Mouse (Mus musculus) intestine, embryonic 14.5 days (tissue): Measurements from ENCODE around the gene Tcstv3. TPM values are rescaled to one million over a fixed set of nuclear protein-coding genes. Genes with fewer than 3 reads are reported as not detected.
"Not testable (repeated sequence)": the region's sequence is repeated elsewhere in the genome, so short reads cannot be mapped to it uniquely, and the experiment has no call there.

Experiments
- ATAC-seq: fragments of 200-750 bp; cut with Nextera tagmentation; replicated peaks from 2 replicates; pipeline ENCODE4 v1.8.0; 2017; ENCODE audit warnings: low read depth, moderate number of reproducible peaks, moderate TSS enrichment, moderate library complexity; ENCODE audit not compliant: low FRiP score, low TSS enrichment
- DNase-seq: peaks from one replicate; pipeline ENCODE4 v3.0.0-alpha.2; 2018; ENCODE audit warnings: low spot score
- H3K27ac ChIP-seq: fragments of 300-500 bp; sonication (generic); 2 replicates; pipeline ENCODE4 v1.5.1; 2014; ENCODE audit warnings: low read depth, mild to moderate bottlenecking, control low read depth
- H3K27me3 ChIP-seq: fragments of 300-500 bp; sonication (generic); replicated peaks from 2 replicates; pipeline ENCODE4 v1.6.1; 2014; ENCODE audit warnings: low read length, control low read depth; ENCODE audit not compliant: control insufficient read depth, insufficient read depth
- H3K36me3 ChIP-seq: fragments of 300-500 bp; sonication (generic); 2 replicates; pipeline ENCODE4 v1.6.1; 2014; ENCODE audit warnings: low read length, control low read depth; ENCODE audit not compliant: control insufficient read depth, insufficient read depth
- H3K4me1 ChIP-seq: fragments of 300-500 bp; sonication (generic); replicated peaks from 2 replicates; pipeline ENCODE4 v1.6.1; 2014; ENCODE audit warnings: low read length, control low read depth, mixed read lengths; ENCODE audit not compliant: control insufficient read depth, insufficient read depth
- H3K4me2 ChIP-seq: fragments of 300-500 bp; sonication (generic); 2 replicates; pipeline ENCODE4 v1.6.1; 2014; ENCODE audit warnings: low read length
- H3K4me3 ChIP-seq: fragments of 300-500 bp; sonication (generic); 2 replicates; pipeline ENCODE4 v1.5.1; 2014; ENCODE audit warnings: low read depth, low read length, control low read depth, mixed read lengths
- H3K9ac ChIP-seq: fragments of 300-500 bp; sonication (generic); 2 replicates; pipeline ENCODE4 v1.6.1; 2014; ENCODE audit warnings: mild to moderate bottlenecking, low read length
- H3K9me3 ChIP-seq: fragments of 300-500 bp; sonication (generic); 2 replicates; pipeline ENCODE4 v1.6.1; 2016; ENCODE audit warnings: low read length, control low read depth; ENCODE audit not compliant: control insufficient read depth
- WGBS: fragments of 180-500 bp; shearing (Covaris S2); extraction: QIAGEN DNeasy Blood & Tissue Kit; methylation state at CpG from one replicate; pipeline ENCODE4 v1.1.7; 2014; 5-methylcytosine and 5-hydroxymethylcytosine counted together
- polyA plus RNA-seq: library from polyadenylated mRNA; unstranded; fragments of >200 nt; fragmentation: Nextera tagmentation; extraction: Ambion mirVana; gene quantifications from 2 replicates; pipeline ENCODE4 v1.2.1, GENCODE M21; 2014

The Tcstv3 gene
- not detected in 2 replicates for polyA plus RNA-seq

DNA sequence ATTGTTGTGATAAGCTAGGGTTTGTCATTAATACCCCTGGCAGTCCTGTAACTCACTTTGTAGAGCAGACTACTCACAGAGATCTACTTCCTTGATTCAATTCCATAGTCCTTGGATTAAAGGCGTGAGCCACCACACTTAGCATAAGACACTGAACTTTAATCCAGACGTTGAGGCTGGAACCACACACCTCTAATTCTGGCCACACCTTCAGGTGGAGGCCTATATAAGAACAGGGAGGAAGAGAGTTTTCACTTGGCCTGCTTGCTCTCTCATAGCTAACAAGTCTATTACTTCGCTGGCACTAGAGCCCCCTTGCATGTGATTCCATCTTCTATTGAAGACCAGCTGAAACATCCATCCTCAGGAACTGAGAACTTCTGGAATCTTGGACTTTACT is at the start of gene Tcstv3:
TSS of gene Tcstv3 (plus strand) at position 301 of the 400 bp plus-strand sequence.
- not testable (repeated sequence) for DNase-seq, H3K36me3 ChIP-seq, H3K9me3 ChIP-seq, H3K4me3 ChIP-seq, ATAC-seq, H3K27ac ChIP-seq, H3K4me1 ChIP-seq, H3K9ac ChIP-seq, H3K4me2 ChIP-seq, H3K27me3 ChIP-seq
- WGBS = 68% methylated on average over 3 of the region's 3 CpGs

- not testable (repeated sequence) for H3K27me3 ChIP-seq, H3K36me3 ChIP-seq, H3K4me2 ChIP-seq, H3K9ac ChIP-seq, H3K4me3 ChIP-seq, ATAC-seq, H3K9me3 ChIP-seq, DNase-seq, H3K27ac ChIP-seq, H3K4me1 ChIP-seq
- WGBS = 11% methylated on average over 2 of the region's 2 CpGs
Measured at GRCm38 (mm10) chr13:120277837-120278236, 38.8 kb upstream of the Tcstv3 start.

GRCm38 (mm10) chr13:120278784-120279183 is 37.9 kb upstream of the Tcstv3 start:
- Histone ChIP-seq H3K4me1 (no peaks in the 10 kb centered on the region), H3K9me3 (no peaks in the 10 kb centered on the region), H3K4me3 (no peak overlapping the region), H3K27me3 (no peaks in the 10 kb centered on the region), H3K9ac (no peak overlapping the region), H3K36me3 (no peaks in the 10 kb centered on the region), H3K4me2 (no peak overlapping the region), H3K27ac (no peak overlapping the region)
- WGBS = 94% methylated on average over 9 of the region's 9 CpGs
- ATAC-seq = no peak
- DNase-seq = no peak

DNA sequence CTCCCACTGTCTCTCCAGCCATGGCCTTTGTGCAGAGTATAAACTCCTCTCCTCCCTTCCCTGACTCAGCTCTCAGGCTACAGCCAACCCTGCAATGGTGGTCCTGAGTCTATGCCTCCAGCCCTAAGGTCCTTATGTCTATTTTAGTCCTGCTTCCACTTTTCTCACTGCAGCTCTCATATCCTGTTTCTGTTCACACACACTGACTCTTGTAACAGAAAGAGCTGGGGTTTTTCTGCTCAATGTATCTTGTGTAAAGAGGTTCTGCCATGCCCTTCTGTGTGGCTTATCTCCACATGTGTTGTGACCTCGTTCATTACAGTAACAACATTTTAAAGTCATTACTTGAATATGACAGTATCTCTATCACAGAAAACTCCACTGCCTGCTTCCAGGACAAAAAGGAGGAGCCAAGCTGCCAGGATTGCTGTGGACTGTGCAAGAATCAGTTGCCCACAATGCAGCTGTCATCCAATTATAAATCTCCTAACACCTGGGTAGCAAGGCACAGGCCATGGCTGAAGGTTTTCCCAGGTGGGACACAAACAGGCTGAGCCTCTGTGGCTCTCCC is 17.3 kb upstream of the Tcstv3 start:
- ATAC-seq = no peak
- H3K4me3 ChIP-seq = no peak overlapping the region
- 54% methylated on average over 1 of the region's 1 CpGs for WGBS

DNA sequence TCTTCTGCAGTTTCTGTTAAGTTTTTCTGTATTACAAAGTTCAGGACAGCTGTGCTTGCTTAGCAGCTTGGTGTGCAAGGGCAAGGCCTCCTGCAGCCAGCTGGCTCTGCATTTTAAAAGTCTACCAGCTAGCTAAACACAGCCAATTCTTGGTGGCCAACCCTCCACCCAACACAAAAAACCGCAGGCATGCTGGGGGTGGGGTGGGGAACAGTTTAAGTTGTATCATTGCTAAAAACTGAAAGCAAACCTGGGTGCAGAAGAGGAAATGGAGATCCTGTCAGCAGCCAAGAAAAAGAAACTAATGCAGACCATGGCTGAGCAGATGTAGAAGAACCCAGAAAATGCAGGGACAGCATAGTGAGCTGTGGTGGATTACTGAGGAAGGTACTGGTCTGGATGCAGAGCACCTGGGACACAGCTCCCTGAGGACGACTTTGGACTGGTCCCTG is 16.7 kb upstream of the Tcstv3 start, which contains the start of gene BC147527:
TSS of gene BC147527 (plus strand) at position 402 of the 452 bp plus-strand sequence.
- Histone ChIP-seq H3K9ac (no peak within 1 kb of the TSS), H3K27me3 (no peaks in the 10 kb centered on the region), H3K4me2 (no peak within 1 kb of the TSS), H3K27ac (no peak within 1 kb of the TSS), H3K4me1 (no peaks in the 10 kb centered on the region), H3K9me3 (no peaks in the 10 kb centered on the region), H3K4me3 (no peak within 1 kb of the TSS), H3K36me3 (no peaks in the 10 kb centered on the region)
- DNase-seq (no peak), ATAC-seq (no peak)
- WGBS = 40% methylated on average over 2 of the region's 2 CpGs

More for the DNA sequence above, 17.3 kb upstream of the Tcstv3 start:
- H3K9ac ChIP-seq = no peak overlapping the region
- no peak overlapping the region for H3K27ac ChIP-seq
- no peak for DNase-seq
- no peaks in the 10 kb centered on the region for H3K4me1 ChIP-seq
- H3K27me3 ChIP-seq = no peaks in the 10 kb centered on the region
- H3K9me3 ChIP-seq = no peaks in the 10 kb centered on the region
- no peak overlapping the region for H3K4me2 ChIP-seq
- H3K36me3 ChIP-seq = no peaks in the 10 kb centered on the region

DNA sequence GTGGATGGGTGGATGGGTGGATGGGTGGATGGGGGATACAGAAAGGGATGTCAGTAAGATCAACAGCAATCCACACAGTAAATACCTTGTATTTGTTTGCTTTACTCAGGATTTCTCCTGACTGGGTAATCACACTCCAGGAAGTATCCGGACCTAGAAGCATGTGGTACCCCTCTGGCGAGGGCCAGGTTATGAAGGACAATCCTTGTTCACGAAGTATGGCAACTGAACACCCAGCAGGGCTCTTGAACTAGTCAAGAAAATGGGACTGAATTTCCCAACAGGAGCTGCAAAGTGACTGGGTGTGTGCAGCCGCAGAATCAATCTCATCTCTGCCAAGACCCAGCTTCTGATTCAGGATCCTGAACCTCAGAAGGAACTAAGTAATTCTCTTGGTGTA is 15.8 kb upstream of the Tcstv3 start:
- no peak overlapping the region for H3K9ac ChIP-seq
- 69% methylated on average over 4 of the region's 4 CpGs for WGBS
- ATAC-seq = no peak

DNA sequence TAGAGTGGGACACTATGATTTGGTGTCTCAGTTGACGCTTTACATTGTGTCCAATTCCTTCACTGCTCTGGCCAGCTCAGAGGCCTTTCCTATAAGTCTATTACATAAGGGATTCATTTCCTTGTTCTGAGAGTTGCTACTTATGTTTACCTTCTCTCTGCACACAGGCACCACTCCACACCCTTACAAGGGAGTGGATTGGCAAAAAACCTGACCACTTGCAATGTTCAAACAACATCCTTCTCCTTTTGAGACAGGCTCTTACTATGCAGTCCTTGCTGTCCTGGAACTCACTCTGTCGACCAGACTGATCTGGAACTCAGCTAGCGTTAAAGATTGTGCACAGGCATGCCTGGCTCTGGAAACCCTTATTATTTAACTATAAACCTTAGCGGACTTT is 5.9 kb upstream of the Tcstv3 start:
- no peak overlapping the region for H3K9ac ChIP-seq
- H3K9me3 ChIP-seq = no peaks in the 10 kb centered on the region
- no peaks in the 10 kb centered on the region for H3K27me3 ChIP-seq
- 82% methylated on average over 4 of the region's 4 CpGs for WGBS
- H3K4me2 ChIP-seq = no peak overlapping the region
- DNase-seq = no peak
- H3K4me3 ChIP-seq = no peak overlapping the region
- no peak for ATAC-seq
- H3K36me3 ChIP-seq = no peaks in the 10 kb centered on the region
- no peak overlapping the region for H3K27ac ChIP-seq
- H3K4me1 ChIP-seq = no peaks in the 10 kb centered on the region

More for the DNA sequence above, 15.8 kb upstream of the Tcstv3 start:
- no peaks in the 10 kb centered on the region for H3K27me3 ChIP-seq
- no peak overlapping the region for H3K4me3 ChIP-seq
- no peaks in the 10 kb centered on the region for H3K4me1 ChIP-seq
- no peak overlapping the region for H3K4me2 ChIP-seq
- H3K9me3 ChIP-seq = no peaks in the 10 kb centered on the region
- no peak for DNase-seq
- H3K36me3 ChIP-seq = no peaks in the 10 kb centered on the region
- H3K27ac ChIP-seq = no peak overlapping the region

GRCm38 (mm10) chr13:120313584-120313983 is 3.1 kb upstream of the Tcstv3 start:
- no peak for ATAC-seq
- H3K9ac ChIP-seq = no peak overlapping the region
- H3K4me2 ChIP-seq = no peak overlapping the region
- DNase-seq = peak; percentile 54
- no peak overlapping the region for H3K27ac ChIP-seq
- no peaks in the 10 kb centered on the region for H3K36me3 ChIP-seq
- WGBS = 37% methylated on average over 14 of the region's 14 CpGs
- no peaks in the 10 kb centered on the region for H3K27me3 ChIP-seq
- no peaks in the 10 kb centered on the region for H3K4me1 ChIP-seq
- no peaks in the 10 kb centered on the region for H3K9me3 ChIP-seq
- H3K4me3 ChIP-seq = no peak overlapping the region; the same call in 1 of the 2 replicates

DNA sequence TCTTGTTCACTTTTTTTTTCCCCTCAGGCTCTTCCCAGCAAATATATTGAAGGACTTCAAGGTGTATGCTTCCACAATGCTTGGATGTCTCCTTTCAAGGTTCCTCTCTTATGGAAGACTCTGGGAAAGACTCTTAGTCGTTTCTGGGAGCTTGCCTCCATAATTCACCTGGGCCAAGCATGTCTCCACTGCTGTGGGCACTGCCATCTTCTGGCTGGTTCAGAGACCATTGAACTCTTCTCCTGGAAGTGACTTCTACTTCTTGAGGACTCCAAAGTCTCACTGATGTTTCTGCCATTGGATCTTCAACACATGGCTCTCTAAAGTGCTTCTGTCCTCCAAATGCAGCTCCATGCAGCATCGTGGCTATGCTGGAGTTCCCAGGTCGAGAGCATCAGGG is 3.5 kb downstream of the Tcstv3 start:
- no peak for ATAC-seq
- H3K4me1 ChIP-seq = no peaks in the 10 kb centered on the region
- no peaks in the 10 kb centered on the region for H3K9me3 ChIP-seq
- H3K27ac ChIP-seq = no peak overlapping the region
- no peak for DNase-seq
- no peak overlapping the region for H3K4me3 ChIP-seq
- no peaks in the 10 kb centered on the region for H3K27me3 ChIP-seq
- H3K4me2 ChIP-seq = no peak overlapping the region
- no peaks in the 10 kb centered on the region for H3K36me3 ChIP-seq
- 65% methylated on average over 3 of the region's 3 CpGs for WGBS
- H3K9ac ChIP-seq = no peak overlapping the region
